Mouse (Mus musculus): ENCODE data around the gene Gprc5d.

DNA sequence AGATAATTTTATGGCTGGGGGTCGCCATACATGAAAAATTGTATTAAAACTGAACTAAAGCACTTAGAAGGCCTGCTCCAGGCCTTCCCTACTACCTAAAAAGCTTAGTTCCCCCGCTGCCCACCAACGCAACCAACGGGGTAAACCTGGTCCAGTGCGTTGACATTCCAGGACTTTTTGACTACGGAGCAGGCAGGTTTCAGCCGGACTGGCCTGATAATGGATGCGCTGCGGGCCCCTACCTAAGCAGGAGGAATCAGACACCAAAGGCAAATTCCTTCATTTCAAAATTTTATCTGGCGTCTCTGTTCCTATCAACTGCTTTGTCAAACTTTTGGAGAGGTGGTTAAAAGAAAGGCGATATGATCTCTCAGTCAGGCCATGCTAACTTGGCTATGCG is 53.5 kb downstream of the Gprc5d start:
- TF ChIP-seq CTCF (IDR thresholded peaks at IDR 0.05) (no peak), EP300 (IDR thresholded peaks at IDR 0.05; ENCODE audit: insufficient read depth, low read depth, low read length) (no peak), POLR2A (IDR thresholded peaks at IDR 0.05; ENCODE audit: insufficient read depth, low read depth, low read length) (no peak)

All from heart, adult 2 months (tissue).